Mouse (Mus musculus): Measurements from ENCODE around the gene Gm32742.

- no peak for TF ChIP-seq EP300 (IDR thresholded peaks at IDR 0.05)
- TF ChIP-seq CTCF (IDR thresholded peaks at IDR 0.05), result no peak
Observed at GRCm38 (mm10) chr9:51180621-51181020, 15.3 kb upstream of the Gm32742 start.
